ENCODE assay signal across 13 mouse cellular contexts in the genomic region with DNA sequence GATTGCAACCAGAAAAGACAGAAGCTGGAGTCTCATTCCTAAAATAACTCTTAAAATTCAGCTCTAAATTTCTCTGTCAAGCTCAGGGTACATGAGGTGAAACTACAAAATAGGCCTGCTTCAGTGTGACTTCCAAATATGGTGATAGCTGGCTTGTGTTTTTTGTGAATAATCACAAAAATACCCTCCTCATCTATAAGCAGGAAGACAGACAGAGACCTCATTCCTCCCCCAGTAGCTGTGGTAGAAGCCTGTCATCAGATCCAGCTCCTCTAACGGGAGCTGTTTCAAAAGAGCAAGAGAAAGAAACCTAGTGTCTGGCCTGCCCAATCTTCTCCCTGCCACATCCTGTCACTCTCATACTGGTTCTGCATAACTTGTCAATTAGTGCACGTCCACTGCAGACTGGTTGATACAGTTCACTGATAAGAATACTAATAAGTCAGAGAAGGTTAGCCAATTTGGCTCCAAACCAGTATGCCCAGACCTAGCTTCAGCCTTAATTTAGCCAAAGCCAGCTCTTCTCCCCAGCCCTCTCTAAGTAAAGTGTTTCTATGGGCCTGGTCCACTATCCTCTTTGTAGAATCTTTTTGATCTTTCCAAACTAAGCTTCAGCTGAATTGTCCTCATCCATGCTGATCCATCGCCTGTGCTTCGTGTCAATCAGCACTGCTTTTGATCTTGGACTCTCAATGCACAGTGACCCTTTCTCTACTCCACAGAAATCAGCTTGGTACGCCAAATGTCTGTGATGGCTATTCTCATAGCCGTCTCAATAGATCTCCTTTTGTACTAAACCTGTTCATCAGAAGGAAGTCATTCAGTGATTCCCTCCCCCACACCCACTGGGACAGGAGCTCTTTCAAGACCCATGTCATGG.
DNase-seq lines count a peak whose midpoint lies in the region; ATAC-seq and TF ChIP-seq lines count a peak whose summit lies in the region.
"Had no signal": no experiment of that assay in that cellular context is flagged by ENCODE, and none has a peak within 500 bp of the region (broad histone marks: within the 10 kb centered on the region; RNA-seq: fewer than 3 reads in every experiment).

No protein-coding gene starts in this region.

- H3K9me3 ChIP-seq in forebrain, embryonic 10.5 days: no peaks in the 10 kb centered on the region
- H3K9me3 ChIP-seq in forebrain, embryonic 16.5 days (ENCODE audit: control insufficient read depth, low read length): no peaks in the 10 kb centered on the region
- H3K9me3 ChIP-seq in kidney, postnatal 0 days (replicated peaks; ENCODE audit: low read length): no peaks in the 10 kb centered on the region
- H3K9me3 ChIP-seq in forebrain, embryonic 13.5 days (replicated peaks): no peaks in the 10 kb centered on the region
- H3K9me3 ChIP-seq: heart, embryonic 15.5 days; neural tube, embryonic 15.5 days had no signal

- H3K36me3 ChIP-seq in forebrain, embryonic 10.5 days (replicated peaks): no peaks in the 10 kb centered on the region
- H3K36me3 ChIP-seq in forebrain, embryonic 16.5 days (ENCODE audit: control insufficient read depth, insufficient read depth): no peaks in the 10 kb centered on the region
- H3K36me3 ChIP-seq in kidney, postnatal 0 days (ENCODE audit: insufficient read depth, low read length): no peaks in the 10 kb centered on the region
- H3K36me3 ChIP-seq in forebrain, embryonic 13.5 days (ENCODE audit: poor library complexity, severe bottlenecking): no peaks in the 10 kb centered on the region
- H3K36me3 ChIP-seq: heart, embryonic 15.5 days; neural tube, embryonic 15.5 days had no signal

- peak; percentile 31 for DNase-seq in forebrain, embryonic 10.5 days (ENCODE audit: extremely low spot score, low spot score)
- peak; percentile 50 for DNase-seq in kidney, postnatal 0 days (ENCODE audit: low spot score)
- no peak for DNase-seq in kidney, postnatal 10 days
- DNase-seq in 416B (ENCODE audit: low read depth): peak; percentile 9
- no peak for DNase-seq in spleen, postnatal 36 days (ENCODE audit: low spot score in 2 of 2)
- no peak for DNase-seq in urinary bladder, postnatal 10 days (ENCODE audit: low spot score)

- no peak overlapping the region for H3K9ac ChIP-seq in forebrain, embryonic 16.5 days (replicated peaks; ENCODE audit: low read depth, low read length)
- H3K9ac ChIP-seq in kidney, postnatal 0 days (ENCODE audit: low read depth, low read length): no peak overlapping the region
- no peak overlapping the region for H3K9ac ChIP-seq in forebrain, embryonic 13.5 days
- H3K9ac ChIP-seq: heart, embryonic 15.5 days; liver, postnatal 0 days; neural tube, embryonic 15.5 days had no signal

- WGBS in forebrain, embryonic 10.5 days: 19% methylated on average over 6 of the region's 6 CpGs
- 22% methylated on average over 6 of the region's 6 CpGs for WGBS in forebrain, embryonic 16.5 days
- 57% methylated on average over 6 of the region's 6 CpGs for WGBS in kidney, postnatal 0 days
- 11% methylated on average over 6 of the region's 6 CpGs for WGBS in forebrain, embryonic 13.5 days

- peaks cover 33% of the 10 kb centered on the region for H3K4me1 ChIP-seq in forebrain, embryonic 10.5 days
- H3K4me1 ChIP-seq in forebrain, embryonic 16.5 days (replicated peaks; ENCODE audit: control insufficient read depth, insufficient read depth, low read length): 0 out of 2 replicates have a peak, but pooled peaks cover 2% of the 10 kb centered on the region
- H3K4me1 ChIP-seq in kidney, postnatal 0 days (replicated peaks; ENCODE audit: insufficient read depth, low read length): no peaks in the 10 kb centered on the region
- peaks cover 16% of the 10 kb centered on the region for H3K4me1 ChIP-seq in forebrain, embryonic 13.5 days
- H3K4me1 ChIP-seq: neural tube, embryonic 15.5 days had no signal

- ATAC-seq in forebrain, embryonic 16.5 days: no peak
- ATAC-seq in kidney, postnatal 0 days (replicated peaks; ENCODE audit: low FRiP score, low read depth): no peak
- ATAC-seq in forebrain, embryonic 13.5 days: peak; percentile 27; the same call in 1 of the 2 replicates
- ATAC-seq: activated CD4-positive, CD25-positive, alpha-beta regulatory T cell, adult 4 months; inflammation-experienced regulatory T-cells, adult 6 months had no signal

- no peaks in the 10 kb centered on the region for H3K27me3 ChIP-seq in forebrain, embryonic 10.5 days (ENCODE audit: poor library complexity, severe bottlenecking)
- H3K27me3 ChIP-seq in forebrain, embryonic 16.5 days (replicated peaks; ENCODE audit: control insufficient read depth, insufficient read depth, low read length): no peaks in the 10 kb centered on the region
- H3K27me3 ChIP-seq in kidney, postnatal 0 days (ENCODE audit: insufficient read depth, low read length): no peaks in the 10 kb centered on the region
- no peaks in the 10 kb centered on the region for H3K27me3 ChIP-seq in forebrain, embryonic 13.5 days
- H3K27me3 ChIP-seq: heart, embryonic 15.5 days; neural tube, embryonic 15.5 days had no signal

- no peak overlapping the region for H3K4me2 ChIP-seq in forebrain, embryonic 16.5 days (ENCODE audit: low read length)
- H3K4me2 ChIP-seq in kidney, postnatal 0 days (ENCODE audit: low read length): no peak overlapping the region
- H3K4me2 ChIP-seq in forebrain, embryonic 13.5 days: no peak overlapping the region
- H3K4me2 ChIP-seq: heart, embryonic 15.5 days; neural tube, embryonic 15.5 days had no signal

- TF ChIP-seq CTCF in kidney, postnatal 0 days (IDR thresholded peaks at IDR 0.05; ENCODE audit: low read depth): no peak

- peak overlapping the region; percentile 78 for H3K27ac ChIP-seq in forebrain, embryonic 10.5 days
- no peak overlapping the region for H3K27ac ChIP-seq in forebrain, embryonic 16.5 days (ENCODE audit: low read length)
- H3K27ac ChIP-seq in kidney, postnatal 0 days: no peak overlapping the region
- no peak overlapping the region for H3K27ac ChIP-seq in forebrain, embryonic 13.5 days
- H3K27ac ChIP-seq: heart, embryonic 15.5 days; neural tube, embryonic 15.5 days had no signal

- H3K4me3 ChIP-seq in forebrain, embryonic 10.5 days: no peak overlapping the region
- H3K4me3 ChIP-seq in forebrain, embryonic 16.5 days (replicated peaks; ENCODE audit: low read length): no peak overlapping the region
- no peak overlapping the region for H3K4me3 ChIP-seq in kidney, postnatal 0 days (replicated peaks; ENCODE audit: low read depth, low read length)
- H3K4me3 ChIP-seq in forebrain, embryonic 13.5 days: no peak overlapping the region
- H3K4me3 ChIP-seq: heart, embryonic 15.5 days; neural tube, embryonic 15.5 days had no signal

Comparison
In these comparisons a context has a peak if more than half of its experiments do, and no peak if none do; other contexts are left out.
1. DNase-seq: peak in forebrain, embryonic 10.5 days (single experiment), kidney, postnatal 0 days (single experiment) and 416B (single experiment); none in kidney, postnatal 10 days (single experiment), spleen, postnatal 36 days (0 of 2) and urinary bladder, postnatal 10 days (single experiment).